Mouse (Mus musculus) CH12.LX (cell line): ENCODE data around the gene Pck2.

Experiments
- BHLHE40 ChIP-seq: IDR thresholded peaks from 2 replicates; pipeline ENCODE4 v1.6.1; 2011; ENCODE audit warnings: mild to moderate bottlenecking, low read depth, low read length, improper control_type of control experiment
- CTCF ChIP-seq, 2 experiments: IDR thresholded peaks in 1 of 2; conservative IDR thresholded peaks in 1 of 2; 2 replicates each; pipeline ENCODE4 v1.5.1; 2011 to 2012; ENCODE audit warnings: low read depth in 2 of 2, low read length in 2 of 2, improper control_type of control experiment in 1 of 2, inconsistent platforms in 1 of 2, mild to moderate bottlenecking in 1 of 2, moderate library complexity in 1 of 2
- EP300 ChIP-seq: IDR thresholded peaks from 2 replicates; pipeline ENCODE4 v1.6.1; 2011; ENCODE audit warnings: low read length, improper control_type of control experiment
- GABPA ChIP-seq: IDR thresholded peaks from 2 replicates; pipeline ENCODE4 v1.6.1; 2012; ENCODE audit warnings: low read depth, low read length, improper control_type of control experiment, inconsistent platforms; ENCODE audit not compliant: insufficient replicate concordance
- MAX ChIP-seq: IDR thresholded peaks from 2 replicates; pipeline ENCODE4 v1.6.1; 2011; ENCODE audit warnings: low read length, improper control_type of control experiment
- MEF2A ChIP-seq: IDR thresholded peaks from 2 replicates; pipeline ENCODE4 v1.6.1; 2014; ENCODE audit warnings: low read depth, mild to moderate bottlenecking, inconsistent platforms, low read length, improper control_type of control experiment, borderline replicate concordance
- MXI1 ChIP-seq: IDR thresholded peaks from 2 replicates; pipeline ENCODE4 v1.6.1; 2011; ENCODE audit warnings: mild to moderate bottlenecking, low read depth, low read length, improper control_type of control experiment
- POLR2A ChIP-seq: IDR thresholded peaks from 2 replicates; pipeline ENCODE4 v1.6.1; 2011; ENCODE audit warnings: low read depth, mild to moderate bottlenecking, improper control_type of control experiment, low read length
- POLR2AphosphoS2 ChIP-seq: IDR thresholded peaks from 2 replicates; pipeline ENCODE4 v1.6.1; 2011; ENCODE audit warnings: low read depth, low read length, improper control_type of control experiment
- RAD21 ChIP-seq: IDR thresholded peaks from 2 replicates; pipeline ENCODE4 v1.6.1; 2011; ENCODE audit warnings: low read depth, mild to moderate bottlenecking, low read length, improper control_type of control experiment, moderate library complexity
- ZMIZ1 ChIP-seq: IDR thresholded peaks from 2 replicates; pipeline ENCODE4 v1.6.1; 2012; ENCODE audit warnings: low read depth, mild to moderate bottlenecking, inconsistent platforms, low read length, improper control_type of control experiment

- TF ChIP-seq MAX (no peak), CTCF (conservative IDR thresholded peaks at IDR 0.05 in 1 of 2, IDR thresholded peaks at IDR 0.05 in 1 of 2; ENCODE audit: low read depth in 2 of 2, low read length in 2 of 2) (no peak), BHLHE40 (no peak), MXI1 (no peak), POLR2AphosphoS2 (no peak), EP300 (no peak), ZMIZ1 (no peak), RAD21 (no peak), GABPA (no peak), POLR2A (no peak), MEF2A (no peak)
Measured at GRCm38 (mm10) chr14:55570588-55570987, 30.5 kb downstream of the Pck2 start.
